Mouse (Mus musculus) forebrain, embryonic 15.5 days (tissue): ENCODE results near the gene Naa35. TPM values are rescaled to one million over a fixed set of nuclear protein-coding genes. Genes with fewer than 3 reads are reported as not detected.
"Not testable (repeated sequence)": the region's sequence is repeated elsewhere in the genome, so short reads cannot be mapped to it uniquely, and the experiment has no call there.

Experiments used
- ATAC-seq: fragments of 200-750 bp; cut with Nextera tagmentation; replicated peaks from 2 replicates; pipeline ENCODE4 v1.8.0; 2017; ENCODE audit warnings: mild to moderate bottlenecking, moderate TSS enrichment, moderate library complexity
- H3K27ac ChIP-seq: fragments of 300-500 bp; sonication (generic); replicated peaks from 2 replicates; pipeline ENCODE4 v1.5.1; 2015; ENCODE audit warnings: mild to moderate bottlenecking, inconsistent platforms
- H3K27me3 ChIP-seq: fragments of 300-500 bp; sonication (generic); 2 replicates; pipeline ENCODE4 v1.6.1; 2015; ENCODE audit warnings: inconsistent platforms
- H3K36me3 ChIP-seq: fragments of 300-500 bp; sonication (generic); 2 replicates; pipeline ENCODE4 v1.6.1; 2015; ENCODE audit warnings: mild to moderate bottlenecking, inconsistent platforms
- H3K4me1 ChIP-seq: fragments of 300-500 bp; sonication (generic); 2 replicates; pipeline ENCODE4 v1.6.1; 2015; ENCODE audit warnings: inconsistent platforms
- H3K4me2 ChIP-seq: fragments of 300-500 bp; sonication (generic); replicated peaks from 2 replicates; pipeline ENCODE4 v1.6.1; 2015; ENCODE audit warnings: mild to moderate bottlenecking, inconsistent platforms
- H3K4me3 ChIP-seq: fragments of 300-500 bp; sonication (generic); 2 replicates; pipeline ENCODE4 v1.5.1; 2015; ENCODE audit warnings: mild to moderate bottlenecking, inconsistent platforms
- H3K9ac ChIP-seq: fragments of 300-500 bp; sonication (generic); replicated peaks from 2 replicates; pipeline ENCODE4 v1.6.1; 2015; ENCODE audit warnings: mild to moderate bottlenecking, inconsistent platforms
- H3K9me3 ChIP-seq: fragments of 300-500 bp; sonication (generic); 2 replicates; pipeline ENCODE4 v1.6.1; 2016; ENCODE audit warnings: inconsistent platforms
- WGBS: fragments of 180-500 bp; shearing (Covaris S2); methylation state at CpG from one replicate; pipeline ENCODE4 v1.1.7; 2015; ENCODE audit warnings: mixed read lengths; 5-methylcytosine and 5-hydroxymethylcytosine counted together
- polyA plus RNA-seq: library from polyadenylated mRNA; unstranded; fragments of >200 nt; fragmentation: Nextera tagmentation; extraction: Ambion mirVana; gene quantifications from 2 replicates; pipeline ENCODE4 v1.2.1, GENCODE M21; 2015

The Naa35 gene
- polyA plus RNA-seq, 1 experiment from 2014 or later = 161 TPM

- peak overlapping the region; percentile 51 for H3K4me2 ChIP-seq
- peak overlapping the region; percentile 84 for H3K9ac ChIP-seq
- peaks cover 37% of the 10 kb centered on the region for H3K4me1 ChIP-seq
- peak overlapping the region; percentile 81 for H3K4me3 ChIP-seq
- no peaks in the 10 kb centered on the region for H3K27me3 ChIP-seq
- peaks cover 25% of the 10 kb centered on the region for H3K36me3 ChIP-seq
- WGBS = under 1% methylated on average over 28 of the region's 28 CpGs
- H3K9me3 ChIP-seq = no peaks in the 10 kb centered on the region
- ATAC-seq = no peak
- peak overlapping the region; percentile 84 for H3K27ac ChIP-seq
Observed at GRCm38 (mm10) chr13:59585648-59586005, 568 bp downstream of the Naa35 start.

- H3K9ac ChIP-seq = 0 out of 2 replicates have a peak overlapping the region, but pooled peaks have one; percentile 7
- WGBS = over 99% methylated on average over 2 of the region's 2 CpGs
Observed at GRCm38 (mm10) chr13:59587201-59587600, 2.1 kb downstream of the Naa35 start.

GRCm38 (mm10) chr13:59589672-59590071, 4.6 kb downstream of the Naa35 start:
- 79% methylated on average over 4 of the region's 4 CpGs for WGBS
- peaks cover 62% of the 10 kb centered on the region for H3K36me3 ChIP-seq

More at GRCm38 (mm10) chr13:59587201-59587600, 2.1 kb downstream of the Naa35 start:
- Histone ChIP-seq H3K4me1 (peaks cover 37% of the 10 kb centered on the region), H3K4me2 (peak overlapping the region; percentile 51; the same call in 1 of the 2 replicates), H3K36me3 (peaks cover 41% of the 10 kb centered on the region), H3K4me3 (peak overlapping the region; percentile 1; the same call in 1 of the 2 replicates), H3K27me3 (no peaks in the 10 kb centered on the region), H3K27ac (no peak overlapping the region), H3K9me3 (no peaks in the 10 kb centered on the region)
- no peak for ATAC-seq

DNA sequence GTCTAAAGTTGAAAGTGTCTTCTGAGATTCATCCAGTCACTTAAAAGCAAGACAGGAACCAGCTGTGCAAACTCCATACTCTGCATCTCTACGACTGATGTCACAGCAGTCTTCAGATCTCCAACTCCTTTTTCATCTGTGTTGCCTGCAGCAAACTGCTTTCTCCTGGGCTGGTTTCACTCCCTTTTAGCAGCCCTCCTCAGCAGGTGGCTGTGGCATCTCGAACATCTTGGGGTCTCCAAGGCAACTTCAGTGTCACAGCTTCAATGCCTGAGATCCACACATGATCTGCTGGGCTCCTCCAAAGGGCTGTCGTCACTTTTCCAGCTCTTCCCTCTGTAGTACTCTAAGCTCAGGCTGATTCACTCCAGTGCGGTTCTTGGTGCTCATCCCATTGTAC, 5.6 kb downstream of the Naa35 start:
- Histone ChIP-seq H3K9me3 (no peaks in the 10 kb centered on the region), H3K4me2 (no peak overlapping the region), H3K27me3 (no peaks in the 10 kb centered on the region), H3K9ac (no peak overlapping the region), H3K27ac (no peak overlapping the region), H3K36me3 (peaks cover 69% of the 10 kb centered on the region), H3K4me3 (no peak overlapping the region), H3K4me1 (peaks cover 31% of the 10 kb centered on the region)
- WGBS = 93% methylated on average over 4 of the region's 4 CpGs
- no peak for ATAC-seq

More at GRCm38 (mm10) chr13:59589672-59590071, 4.6 kb downstream of the Naa35 start:
- ATAC-seq = no peak
- H3K9ac ChIP-seq = no peak overlapping the region
- no peaks in the 10 kb centered on the region for H3K27me3 ChIP-seq
- no peaks in the 10 kb centered on the region for H3K9me3 ChIP-seq
- peaks cover 31% of the 10 kb centered on the region for H3K4me1 ChIP-seq
- H3K4me2 ChIP-seq = no peak overlapping the region
- H3K27ac ChIP-seq = no peak overlapping the region
- no peak overlapping the region for H3K4me3 ChIP-seq

GRCm38 (mm10) chr13:59592058-59592457, 7.0 kb downstream of the Naa35 start:
- not testable (repeated sequence) for H3K9ac ChIP-seq, H3K27ac ChIP-seq, H3K9me3 ChIP-seq, H3K27me3 ChIP-seq, H3K4me2 ChIP-seq, H3K4me3 ChIP-seq, ATAC-seq
- Histone ChIP-seq H3K36me3 (peaks cover 81% of the 10 kb centered on the region), H3K4me1 (peaks cover 19% of the 10 kb centered on the region)
- 95% methylated on average over 3 of the region's 3 CpGs for WGBS

DNA sequence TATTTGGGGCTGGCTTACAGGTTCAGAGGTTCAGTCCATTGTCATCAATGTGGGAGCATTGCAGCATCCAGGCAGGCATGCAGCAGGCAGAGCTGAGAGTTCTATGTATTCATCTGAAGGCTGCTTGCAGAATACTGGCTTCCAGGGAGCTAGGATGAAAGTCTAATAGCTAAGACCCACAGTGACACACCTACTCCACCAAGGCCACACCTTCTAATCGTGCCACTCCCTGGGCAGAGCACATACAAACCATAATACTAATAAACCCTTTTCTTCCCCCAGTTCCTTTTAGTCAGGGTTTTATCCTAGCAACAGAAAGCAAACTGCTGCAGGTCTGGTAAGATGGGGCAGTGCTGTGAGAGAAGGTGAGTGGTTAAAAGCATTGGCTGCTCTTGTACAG, 7.6 kb downstream of the Naa35 start:
- Histone ChIP-seq H3K9me3 (no peaks in the 10 kb centered on the region), H3K4me3 (no peak overlapping the region), H3K36me3 (peaks cover 82% of the 10 kb centered on the region), H3K4me1 (peaks cover 13% of the 10 kb centered on the region), H3K27me3 (no peaks in the 10 kb centered on the region), H3K27ac (no peak overlapping the region), H3K4me2 (no peak overlapping the region), H3K9ac (no peak overlapping the region)
- no peak for ATAC-seq
- WGBS = 97% methylated on average over 1 of the region's 1 CpGs

GRCm38 (mm10) chr13:59603096-59603495, 18.0 kb downstream of the Naa35 start:
- no peak overlapping the region for H3K27ac ChIP-seq
- peaks cover 83% of the 10 kb centered on the region for H3K36me3 ChIP-seq
- 97% methylated on average over 5 of the region's 5 CpGs for WGBS

DNA sequence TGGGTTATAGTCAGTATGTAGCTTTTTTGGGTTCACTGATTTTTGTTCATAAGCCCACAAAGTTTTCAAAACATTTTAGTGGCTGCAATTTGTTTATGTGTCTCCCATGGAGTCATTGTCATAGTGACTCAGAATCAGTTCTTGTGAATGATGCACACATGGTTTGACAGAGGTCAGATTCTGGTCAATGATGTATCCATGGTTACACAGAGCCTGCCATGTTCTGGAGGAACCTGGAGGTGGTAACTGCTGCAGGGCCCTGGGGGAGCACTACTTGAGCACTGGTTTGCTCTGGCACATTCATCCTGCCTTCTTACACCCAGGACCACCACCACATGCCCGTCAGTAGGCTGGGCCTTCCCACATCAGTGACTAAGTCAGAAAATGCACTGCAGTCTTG, 19.5 kb downstream of the Naa35 start:
- Histone ChIP-seq H3K36me3 (peaks cover 84% of the 10 kb centered on the region), H3K9me3 (no peaks in the 10 kb centered on the region), H3K27ac (no peak overlapping the region), H3K4me1 (no peaks in the 10 kb centered on the region), H3K4me2 (no peak overlapping the region), H3K4me3 (no peak overlapping the region), H3K27me3 (no peaks in the 10 kb centered on the region), H3K9ac (no peak overlapping the region)
- WGBS = 87% methylated on average over 1 of the region's 1 CpGs
- no peak for ATAC-seq

More at GRCm38 (mm10) chr13:59603096-59603495, 18.0 kb downstream of the Naa35 start:
- Histone ChIP-seq H3K4me2 (no peak overlapping the region), H3K4me3 (no peak overlapping the region), H3K27me3 (no peaks in the 10 kb centered on the region), H3K9ac (no peak overlapping the region), H3K9me3 (no peaks in the 10 kb centered on the region), H3K4me1 (no peaks in the 10 kb centered on the region)
- no peak for ATAC-seq

GRCm38 (mm10) chr13:59605221-59605922, 20.3 kb downstream of the Naa35 start:
- 88% methylated on average over 10 of the region's 10 CpGs for WGBS
- peaks cover 84% of the 10 kb centered on the region for H3K36me3 ChIP-seq

DNA sequence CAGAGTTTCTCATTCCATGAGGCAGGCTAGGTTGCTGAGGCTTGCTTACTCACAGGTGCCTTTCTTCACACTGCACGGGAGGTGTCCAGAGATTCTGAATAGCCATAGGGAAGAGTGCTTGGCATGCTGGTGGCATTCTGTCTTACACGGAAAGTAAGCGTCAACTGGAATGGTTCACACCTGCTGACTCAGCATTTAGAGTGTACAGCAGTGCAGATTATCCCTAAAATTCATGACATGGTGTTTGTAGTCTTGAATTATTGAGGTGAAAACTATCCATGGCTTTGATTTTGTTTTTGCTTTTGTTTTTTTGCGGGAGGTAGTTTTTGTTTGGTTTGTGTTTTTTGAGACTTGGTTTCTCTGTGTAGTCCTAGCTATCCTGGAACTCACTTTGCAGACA, 24.8 kb downstream of the Naa35 start:
- H3K9me3 ChIP-seq = no peaks in the 10 kb centered on the region
- ATAC-seq = no peak
- no peak overlapping the region for H3K4me3 ChIP-seq
- no peak overlapping the region for H3K9ac ChIP-seq
- no peak overlapping the region for H3K4me2 ChIP-seq
- no peak overlapping the region for H3K27ac ChIP-seq
- H3K4me1 ChIP-seq = no peaks in the 10 kb centered on the region
- 93% methylated on average over 4 of the region's 4 CpGs for WGBS
- no peaks in the 10 kb centered on the region for H3K27me3 ChIP-seq
- H3K36me3 ChIP-seq = peaks cover 83% of the 10 kb centered on the region

More at GRCm38 (mm10) chr13:59605221-59605922, 20.3 kb downstream of the Naa35 start:
- Histone ChIP-seq H3K9ac (no peak overlapping the region), H3K9me3 (no peaks in the 10 kb centered on the region), H3K27ac (no peak overlapping the region), H3K4me2 (no peak overlapping the region), H3K4me3 (no peak overlapping the region), H3K27me3 (no peaks in the 10 kb centered on the region), H3K4me1 (no peaks in the 10 kb centered on the region)
- ATAC-seq = no peak

- no peaks in the 10 kb centered on the region for H3K27me3 ChIP-seq
- peaks cover 84% of the 10 kb centered on the region for H3K36me3 ChIP-seq
- H3K9ac ChIP-seq = no peak overlapping the region
- H3K4me3 ChIP-seq = no peak overlapping the region
- H3K4me2 ChIP-seq = no peak overlapping the region
- WGBS = 96% methylated on average over 2 of the region's 2 CpGs
- H3K27ac ChIP-seq = no peak overlapping the region
- no peaks in the 10 kb centered on the region for H3K9me3 ChIP-seq
- no peaks in the 10 kb centered on the region for H3K4me1 ChIP-seq
- no peak for ATAC-seq
Observed at GRCm38 (mm10) chr13:59610437-59610836, 25.4 kb downstream of the Naa35 start.

GRCm38 (mm10) chr13:59613868-59614267, 28.8 kb downstream of the Naa35 start:
- Histone ChIP-seq H3K9me3 (no peaks in the 10 kb centered on the region), H3K4me1 (no peaks in the 10 kb centered on the region), H3K27me3 (no peaks in the 10 kb centered on the region), H3K36me3 (peaks cover 74% of the 10 kb centered on the region), H3K4me2 (no peak overlapping the region), H3K9ac (no peak overlapping the region), H3K27ac (no peak overlapping the region), H3K4me3 (no peak overlapping the region)
- 88% methylated on average over 4 of the region's 4 CpGs for WGBS
- no peak for ATAC-seq

GRCm38 (mm10) chr13:59615152-59615551, 30.1 kb downstream of the Naa35 start:
- H3K36me3 ChIP-seq = peaks cover 74% of the 10 kb centered on the region
- no peaks in the 10 kb centered on the region for H3K27me3 ChIP-seq
- ATAC-seq = no peak
- no peak overlapping the region for H3K9ac ChIP-seq
- H3K4me2 ChIP-seq = no peak overlapping the region
- no peak overlapping the region for H3K27ac ChIP-seq
- H3K4me1 ChIP-seq = no peaks in the 10 kb centered on the region
- H3K4me3 ChIP-seq = no peak overlapping the region
- 94% methylated on average over 4 of the region's 4 CpGs for WGBS
- H3K9me3 ChIP-seq = no peaks in the 10 kb centered on the region
